Mouse (Mus musculus): Measurements from ENCODE around the gene Mbnl2. TPM values are rescaled to one million over a fixed set of nuclear protein-coding genes. Genes with fewer than 3 reads are reported as not detected.
"Not testable (repeated sequence)": the region's sequence is repeated elsewhere in the genome, so short reads cannot be mapped to it uniquely, and the experiment has no call there.

Gene Mbnl2
- polyA plus RNA-seq, 1 experiment from 2014 or later = 19.3 TPM

- no peaks in the 10 kb centered on the region for H3K36me3 ChIP-seq (ENCODE audit: control insufficient read depth, insufficient read depth)
- H3K4me1 ChIP-seq (ENCODE audit: control insufficient read depth, low read depth, low read length) = peaks cover 8% of the 10 kb centered on the region
- H3K9me3 ChIP-seq (replicated peaks; ENCODE audit: control insufficient read depth, low read length) = no peaks in the 10 kb centered on the region
- H3K4me2 ChIP-seq (ENCODE audit: low read depth, low read length) = no peak overlapping the region
- no peak overlapping the region for H3K9ac ChIP-seq (ENCODE audit: low read depth, low read length)
- H3K4me3 ChIP-seq (ENCODE audit: low read depth, low read length) = no peak overlapping the region
- WGBS (ENCODE audit: insufficient replicate concordance) = 74% methylated on average over 11 of the region's 11 CpGs
- no peaks in the 10 kb centered on the region for H3K27me3 ChIP-seq (ENCODE audit: control insufficient read depth, insufficient read depth, low read depth, low read length)
- ATAC-seq (ENCODE audit: low read depth) = no peak
- H3K27ac ChIP-seq (ENCODE audit: low read length) = no peak overlapping the region
Observed at GRCm38 (mm10) chr14:120353211-120353610, 77.7 kb downstream of the Mbnl2 start.

DNA sequence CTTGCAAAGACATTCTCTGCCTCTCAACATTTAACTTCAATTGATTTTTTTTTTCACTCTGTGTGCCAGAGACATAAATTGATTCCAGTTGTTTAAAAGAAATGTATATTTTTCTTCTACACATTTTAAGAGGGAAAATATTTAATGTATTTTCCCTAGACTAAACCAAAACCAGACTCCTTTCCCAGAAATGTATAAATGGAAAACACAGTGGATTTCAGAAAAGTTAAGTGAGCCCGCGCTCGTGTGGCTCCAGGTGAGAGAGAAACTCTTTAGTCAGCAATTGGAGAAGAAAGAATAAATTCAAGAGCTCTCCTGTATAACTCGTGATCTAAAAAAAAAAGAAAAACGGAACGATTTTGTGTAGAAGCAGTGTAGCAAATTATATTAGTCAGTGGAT is 79.1 kb downstream of the Mbnl2 start:
- H3K36me3 ChIP-seq (ENCODE audit: control insufficient read depth, insufficient read depth) = no peaks in the 10 kb centered on the region

GRCm38 (mm10) chr14:120355040-120355741 is 79.7 kb downstream of the Mbnl2 start:
- Histone ChIP-seq H3K4me3 (ENCODE audit: low read depth, low read length) (no peak overlapping the region), H3K36me3 (ENCODE audit: control insufficient read depth, insufficient read depth) (no peaks in the 10 kb centered on the region), H3K27ac (ENCODE audit: low read length) (0 out of 2 replicates have a peak overlapping the region, but pooled peaks have one; percentile 9), H3K4me2 (ENCODE audit: low read depth, low read length) (peak overlapping the region; percentile 26; the same call in 1 of the 2 replicates), H3K27me3 (ENCODE audit: control insufficient read depth, insufficient read depth, low read depth, low read length) (no peaks in the 10 kb centered on the region), H3K9me3 (replicated peaks; ENCODE audit: control insufficient read depth, low read length) (no peaks in the 10 kb centered on the region), H3K9ac (ENCODE audit: low read depth, low read length) (no peak overlapping the region), H3K4me1 (ENCODE audit: control insufficient read depth, low read depth, low read length) (peaks cover 8% of the 10 kb centered on the region)
- 28% methylated on average over 14 of the region's 14 CpGs for WGBS (ENCODE audit: insufficient replicate concordance)
- peak; percentile 50; the same call in 1 of the 2 replicates for ATAC-seq (ENCODE audit: low read depth)

More for the DNA sequence above, 79.1 kb downstream of the Mbnl2 start:
- 63% methylated on average over 6 of the region's 6 CpGs for WGBS (ENCODE audit: insufficient replicate concordance)
- H3K4me1 ChIP-seq (ENCODE audit: control insufficient read depth, low read depth, low read length) = peaks cover 8% of the 10 kb centered on the region
- no peak for ATAC-seq (ENCODE audit: low read depth)
- no peaks in the 10 kb centered on the region for H3K9me3 ChIP-seq (replicated peaks; ENCODE audit: control insufficient read depth, low read length)
- no peak overlapping the region for H3K4me3 ChIP-seq (ENCODE audit: low read depth, low read length)
- no peak overlapping the region for H3K4me2 ChIP-seq (ENCODE audit: low read depth, low read length)
- H3K9ac ChIP-seq (ENCODE audit: low read depth, low read length) = no peak overlapping the region
- no peak overlapping the region for H3K27ac ChIP-seq (ENCODE audit: low read length)
- no peaks in the 10 kb centered on the region for H3K27me3 ChIP-seq (ENCODE audit: control insufficient read depth, insufficient read depth, low read depth, low read length)

DNA sequence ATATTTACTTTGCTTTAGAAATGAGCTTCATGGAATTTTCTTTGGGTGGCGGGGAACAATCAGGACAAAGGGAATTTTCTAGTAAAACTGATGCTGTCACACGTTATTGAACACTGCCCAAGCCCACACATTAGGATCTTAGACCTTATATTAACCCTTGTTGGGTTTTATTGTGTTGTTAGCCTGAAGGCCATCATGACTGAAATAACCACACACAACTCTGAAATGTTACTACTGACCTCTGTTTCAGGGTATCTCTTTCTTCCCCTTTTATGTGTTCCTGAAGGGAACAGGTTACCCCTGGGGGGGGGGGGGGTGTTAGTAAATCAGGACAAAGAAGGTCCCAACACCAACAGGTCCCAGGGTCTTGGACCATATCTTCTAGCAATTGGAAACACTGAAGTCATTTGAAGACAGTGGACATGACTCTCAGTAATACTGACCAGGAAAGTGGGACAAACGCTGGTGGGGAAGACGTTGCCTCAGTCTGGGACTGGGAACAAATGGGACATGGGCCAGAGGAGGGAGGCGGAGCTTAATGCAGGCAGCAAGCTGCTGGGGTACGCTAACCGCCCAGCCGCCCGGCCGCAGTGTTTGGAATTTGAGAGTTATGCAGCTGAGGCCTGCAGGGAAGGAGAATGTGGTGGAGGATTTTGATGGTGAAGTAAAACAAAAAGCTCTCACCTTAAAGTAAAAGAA is 80.4 kb downstream of the Mbnl2 start:
- H3K27me3 ChIP-seq (ENCODE audit: control insufficient read depth, insufficient read depth, low read depth, low read length) = no peaks in the 10 kb centered on the region
- ATAC-seq (ENCODE audit: low read depth) = no peak
- no peak overlapping the region for H3K9ac ChIP-seq (ENCODE audit: low read depth, low read length)
- H3K4me1 ChIP-seq (ENCODE audit: control insufficient read depth, low read depth, low read length) = peaks cover 8% of the 10 kb centered on the region
- H3K4me2 ChIP-seq (ENCODE audit: low read depth, low read length) = no peak overlapping the region
- no peaks in the 10 kb centered on the region for H3K36me3 ChIP-seq (ENCODE audit: control insufficient read depth, insufficient read depth)
- WGBS (ENCODE audit: insufficient replicate concordance) = 75% methylated on average over 10 of the region's 10 CpGs
- no peak overlapping the region for H3K4me3 ChIP-seq (ENCODE audit: low read depth, low read length)
- H3K9me3 ChIP-seq (replicated peaks; ENCODE audit: control insufficient read depth, low read length) = no peaks in the 10 kb centered on the region
- H3K27ac ChIP-seq (ENCODE audit: low read length) = no peak overlapping the region

DNA sequence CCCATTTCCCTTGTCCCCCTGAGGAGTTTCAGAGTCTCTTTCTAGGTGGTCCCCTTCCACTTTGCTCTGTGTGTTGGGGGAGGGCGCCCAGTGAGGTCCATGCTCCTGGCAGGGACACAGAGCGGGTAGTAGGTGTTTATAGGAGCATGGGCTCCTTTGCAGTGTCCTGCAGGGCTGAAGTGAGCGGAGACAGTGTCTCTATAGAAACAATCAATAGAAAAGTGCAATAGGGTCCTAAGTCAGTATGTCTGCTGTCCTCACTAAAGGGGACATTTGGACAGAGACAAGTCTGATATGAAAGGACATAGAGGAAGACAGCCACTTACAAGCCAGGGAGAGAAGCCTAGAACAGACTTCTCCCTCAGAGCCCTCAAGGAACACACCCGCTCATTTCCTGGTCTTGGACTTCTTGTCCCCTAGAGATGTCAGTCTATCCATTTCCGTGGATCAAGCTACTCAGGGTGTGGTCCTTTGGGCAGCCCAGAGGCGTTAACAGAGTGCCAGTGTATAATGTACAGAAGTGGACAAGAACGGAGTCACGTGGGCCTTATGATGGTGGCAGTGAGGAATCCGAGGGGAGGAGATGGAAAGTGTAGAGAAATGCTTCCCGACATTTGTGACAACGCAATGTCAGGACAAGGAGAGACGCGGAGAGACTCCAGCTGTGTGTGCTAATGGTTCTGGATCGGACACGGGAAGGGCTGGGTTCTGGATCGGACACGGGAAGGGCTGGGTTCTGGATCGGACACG is 82.0 kb downstream of the Mbnl2 start:
- Histone ChIP-seq H3K4me2 (ENCODE audit: low read depth, low read length) (no peak overlapping the region), H3K4me3 (ENCODE audit: low read depth, low read length) (no peak overlapping the region), H3K4me1 (ENCODE audit: control insufficient read depth, low read depth, low read length) (peaks cover 9% of the 10 kb centered on the region), H3K9ac (ENCODE audit: low read depth, low read length) (no peak overlapping the region), H3K36me3 (ENCODE audit: control insufficient read depth, insufficient read depth) (no peaks in the 10 kb centered on the region), H3K27me3 (ENCODE audit: control insufficient read depth, insufficient read depth, low read depth, low read length) (no peaks in the 10 kb centered on the region), H3K9me3 (replicated peaks; ENCODE audit: control insufficient read depth, low read length) (no peaks in the 10 kb centered on the region), H3K27ac (ENCODE audit: low read length) (no peak overlapping the region)
- whole genome bisulfite sequencing (ENCODE audit: insufficient replicate concordance) = 80% methylated on average over 18 of the region's 19 CpGs
- ATAC-seq (ENCODE audit: low read depth) = no peak

DNA sequence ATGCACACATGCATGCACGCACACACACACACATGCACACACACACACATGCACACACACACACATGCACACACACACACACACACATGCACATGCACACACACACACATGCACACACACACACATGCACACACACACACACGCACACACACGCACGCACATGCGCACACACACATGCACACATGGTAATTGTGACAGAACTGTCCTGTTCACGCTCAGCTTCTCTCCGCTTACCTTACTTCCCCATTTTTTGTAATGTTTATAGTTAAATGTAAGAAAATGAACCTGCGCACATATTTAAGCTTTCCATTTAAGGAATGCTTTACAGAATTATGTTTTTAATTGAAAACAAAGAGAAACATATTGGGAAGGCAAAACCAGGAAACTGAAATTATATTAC is 84.1 kb downstream of the Mbnl2 start:
- H3K4me3 ChIP-seq (ENCODE audit: low read depth, low read length); H3K4me2 ChIP-seq (ENCODE audit: low read depth, low read length); H3K27me3 ChIP-seq (ENCODE audit: control insufficient read depth, insufficient read depth, low read depth, low read length); H3K9ac ChIP-seq (ENCODE audit: low read depth, low read length); H3K27ac ChIP-seq (ENCODE audit: low read length); H3K36me3 ChIP-seq (ENCODE audit: control insufficient read depth, insufficient read depth); H3K9me3 ChIP-seq (replicated peaks; ENCODE audit: control insufficient read depth, low read length); ATAC-seq (ENCODE audit: low read depth): not testable (repeated sequence)
- peaks cover 11% of the 10 kb centered on the region for H3K4me1 ChIP-seq (ENCODE audit: control insufficient read depth, low read depth, low read length)
- WGBS (ENCODE audit: insufficient replicate concordance) = 88% methylated on average over 8 of the region's 8 CpGs

GRCm38 (mm10) chr14:120361121-120361520 is 85.7 kb downstream of the Mbnl2 start:
- Histone ChIP-seq H3K4me1 (ENCODE audit: control insufficient read depth, low read depth, low read length) (peaks cover 4% of the 10 kb centered on the region), H3K27me3 (ENCODE audit: control insufficient read depth, insufficient read depth, low read depth, low read length) (no peaks in the 10 kb centered on the region), H3K4me2 (ENCODE audit: low read depth, low read length) (no peak overlapping the region), H3K4me3 (ENCODE audit: low read depth, low read length) (no peak overlapping the region), H3K27ac (ENCODE audit: low read length) (no peak overlapping the region), H3K9ac (ENCODE audit: low read depth, low read length) (no peak overlapping the region), H3K9me3 (replicated peaks; ENCODE audit: control insufficient read depth, low read length) (no peaks in the 10 kb centered on the region), H3K36me3 (ENCODE audit: control insufficient read depth, insufficient read depth) (no peaks in the 10 kb centered on the region)
- WGBS (ENCODE audit: insufficient replicate concordance) = 71% methylated on average over 6 of the region's 6 CpGs
- ATAC-seq (ENCODE audit: low read depth) = no peak

DNA sequence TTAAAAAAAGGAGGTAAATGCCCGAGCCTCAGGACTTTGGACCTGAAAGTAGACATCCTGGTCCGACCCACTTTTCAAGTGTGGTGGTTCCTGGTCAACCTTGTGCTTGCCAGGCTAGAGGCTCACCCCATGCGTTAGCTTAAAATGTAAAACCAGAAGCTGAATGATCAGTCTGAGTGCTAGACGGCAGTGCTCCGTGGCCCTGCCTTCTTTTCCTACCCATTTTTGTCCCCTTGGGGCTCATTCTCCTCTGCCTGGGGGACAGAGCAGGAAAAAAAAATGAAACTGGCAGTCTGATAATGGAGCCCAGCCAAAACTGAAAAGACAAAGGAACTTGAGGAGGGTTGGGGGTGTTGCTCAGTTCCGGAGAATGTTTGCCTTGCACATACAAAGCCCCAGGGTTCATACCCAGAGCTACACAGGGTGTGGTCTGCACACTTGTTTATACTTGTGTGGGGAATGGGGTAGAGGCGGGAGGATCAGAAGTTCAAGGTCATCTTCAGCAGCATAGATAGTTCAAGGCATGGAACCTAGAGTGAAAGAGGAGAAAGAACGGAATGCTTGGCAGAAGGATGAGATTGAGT is 87.0 kb downstream of the Mbnl2 start:
- H3K4me2 ChIP-seq (ENCODE audit: low read depth, low read length) = no peak overlapping the region
- no peaks in the 10 kb centered on the region for H3K9me3 ChIP-seq (replicated peaks; ENCODE audit: control insufficient read depth, low read length)
- H3K4me3 ChIP-seq (ENCODE audit: low read depth, low read length) = no peak overlapping the region
- no peaks in the 10 kb centered on the region for H3K36me3 ChIP-seq (ENCODE audit: control insufficient read depth, insufficient read depth)
- H3K27ac ChIP-seq (ENCODE audit: low read length) = no peak overlapping the region
- H3K9ac ChIP-seq (ENCODE audit: low read depth, low read length) = no peak overlapping the region
- ATAC-seq (ENCODE audit: low read depth) = no peak
- H3K4me1 ChIP-seq (ENCODE audit: control insufficient read depth, low read depth, low read length) = peaks cover 4% of the 10 kb centered on the region
- no peaks in the 10 kb centered on the region for H3K27me3 ChIP-seq (ENCODE audit: control insufficient read depth, insufficient read depth, low read depth, low read length)
- 48% methylated on average over 8 of the region's 8 CpGs for WGBS (ENCODE audit: insufficient replicate concordance)

All from liver, embryonic 16.5 days (tissue).